Mouse (Mus musculus) limb, embryonic 10.5 days (tissue): ENCODE measurements around the gene Cldn2. TPM values are rescaled to one million over a fixed set of nuclear protein-coding genes. Genes with fewer than 3 reads are reported as not detected.

ENCODE experiments used
- DNase-seq: peaks from one replicate; pipeline ENCODE4 v3.0.0-alpha.2; 2017; ENCODE audit warnings: low spot score
- H3K27ac ChIP-seq: fragments of 300-500 bp; sonication (generic); 2 replicates; pipeline ENCODE4 v1.5.1; 2016; ENCODE audit warnings: mild to moderate bottlenecking
- H3K27me3 ChIP-seq: fragments of 300-500 bp; sonication (generic); 2 replicates; pipeline ENCODE4 v1.6.1; 2016; ENCODE audit warnings: low read depth, mild to moderate bottlenecking; ENCODE audit not compliant: poor library complexity, severe bottlenecking
- H3K36me3 ChIP-seq: fragments of 300-500 bp; sonication (generic); 2 replicates; pipeline ENCODE4 v1.6.1; 2016; ENCODE audit warnings: mild to moderate bottlenecking, moderate library complexity
- H3K4me1 ChIP-seq: fragments of 300-500 bp; sonication (generic); 2 replicates; pipeline ENCODE4 v1.6.1; 2016
- H3K4me3 ChIP-seq: fragments of 300-500 bp; sonication (generic); 2 replicates; pipeline ENCODE4 v1.5.1; 2016; ENCODE audit warnings: mild to moderate bottlenecking, moderate library complexity
- H3K9me3 ChIP-seq: fragments of 300-500 bp; sonication (generic); replicated peaks from 2 replicates; pipeline ENCODE4 v1.6.1; 2016; ENCODE audit warnings: mild to moderate bottlenecking
- WGBS: fragments of 180-500 bp; shearing (Covaris S2); methylation state at CpG from one replicate; pipeline ENCODE4 v1.1.7; 2016; 5-methylcytosine and 5-hydroxymethylcytosine counted together
- polyA plus RNA-seq: library from polyadenylated mRNA; unstranded; fragments of >200 nt; fragmentation: Nextera tagmentation; extraction: Ambion mirVana; gene quantifications from 2 replicates; pipeline ENCODE4 v1.2.1, GENCODE M21; 2016

Cldn2 gene
- polyA plus RNA-seq, 1 experiment from 2014 or later, result not detected

GRCm38 (mm10) chrX:139813299-139814002 lies 12.8 kb downstream of the Cldn2 start:
- no peak for DNase-seq
- Histone ChIP-seq H3K36me3 (no peaks in the 10 kb centered on the region), H3K9me3 (no peaks in the 10 kb centered on the region), H3K4me1 (no peaks in the 10 kb centered on the region), H3K27me3 (peaks cover 88% of the 10 kb centered on the region), H3K27ac (no peak overlapping the region), H3K4me3 (no peak overlapping the region)
- WGBS, result 85% methylated on average over 9 of the region's 9 CpGs

GRCm38 (mm10) chrX:139814018-139814635 lies 13.5 kb downstream of the Cldn2 start:
- H3K4me1 ChIP-seq, result no peaks in the 10 kb centered on the region
- H3K27me3 ChIP-seq, result peaks cover 88% of the 10 kb centered on the region
- 92% methylated on average over 8 of the region's 8 CpGs for WGBS

GRCm38 (mm10) chrX:139815201-139815600 lies 14.6 kb downstream of the Cldn2 start:
- Histone ChIP-seq H3K27ac (no peak overlapping the region), H3K36me3 (no peaks in the 10 kb centered on the region), H3K4me1 (no peaks in the 10 kb centered on the region), H3K4me3 (no peak overlapping the region), H3K27me3 (peaks cover 88% of the 10 kb centered on the region), H3K9me3 (no peaks in the 10 kb centered on the region)
- 83% methylated on average over 5 of the region's 5 CpGs for WGBS
- DNase-seq, result no peak

More at GRCm38 (mm10) chrX:139814018-139814635, 13.5 kb downstream of the Cldn2 start:
- H3K36me3 ChIP-seq, result no peaks in the 10 kb centered on the region
- H3K27ac ChIP-seq, result no peak overlapping the region
- DNase-seq, result no peak
- H3K9me3 ChIP-seq, result no peaks in the 10 kb centered on the region
- no peak overlapping the region for H3K4me3 ChIP-seq

DNA sequence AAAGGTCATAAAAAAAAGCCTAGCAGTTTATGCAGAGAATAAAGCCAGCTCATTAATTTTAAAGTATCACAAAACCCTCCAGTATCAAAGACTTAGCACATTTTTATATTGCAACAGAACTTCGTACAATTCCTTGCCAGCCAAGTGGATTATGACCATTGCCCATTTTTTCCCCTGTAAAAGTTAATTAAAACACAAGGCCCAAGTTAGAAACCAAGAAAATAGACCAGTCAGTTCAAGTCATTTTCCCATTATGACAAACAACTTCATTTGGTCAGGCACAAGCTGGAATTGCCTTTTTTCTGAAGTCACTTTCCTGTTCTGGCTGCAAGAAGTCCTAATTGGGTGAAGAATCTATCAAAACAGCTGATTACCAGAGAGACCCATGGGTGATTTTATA lies 24.8 kb downstream of the Cldn2 start:
- peaks cover 83% of the 10 kb centered on the region for H3K27me3 ChIP-seq
- 77% methylated on average over 1 of the region's 1 CpGs for WGBS

GRCm38 (mm10) chrX:139826926-139827325 lies 26.3 kb downstream of the Cldn2 start:
- H3K9me3 ChIP-seq, result no peaks in the 10 kb centered on the region
- H3K4me1 ChIP-seq, result no peaks in the 10 kb centered on the region
- H3K27me3 ChIP-seq, result peaks cover 74% of the 10 kb centered on the region
- H3K4me3 ChIP-seq, result no peak overlapping the region
- no peaks in the 10 kb centered on the region for H3K36me3 ChIP-seq
- WGBS, result 85% methylated on average over 4 of the region's 4 CpGs
- no peak overlapping the region for H3K27ac ChIP-seq
- no peak for DNase-seq

More for the DNA sequence above, 24.8 kb downstream of the Cldn2 start:
- no peaks in the 10 kb centered on the region for H3K9me3 ChIP-seq
- DNase-seq, result no peak
- H3K27ac ChIP-seq, result no peak overlapping the region
- H3K36me3 ChIP-seq, result no peaks in the 10 kb centered on the region
- H3K4me1 ChIP-seq, result no peaks in the 10 kb centered on the region
- no peak overlapping the region for H3K4me3 ChIP-seq

- H3K36me3 ChIP-seq, result no peaks in the 10 kb centered on the region
- no peaks in the 10 kb centered on the region for H3K9me3 ChIP-seq
- DNase-seq, result no peak
- no peak overlapping the region for H3K27ac ChIP-seq
- no peaks in the 10 kb centered on the region for H3K4me1 ChIP-seq
- peaks cover 58% of the 10 kb centered on the region for H3K27me3 ChIP-seq
- no peak overlapping the region for H3K4me3 ChIP-seq
- WGBS, result 95% methylated on average over 6 of the region's 6 CpGs
Observed at GRCm38 (mm10) chrX:139828363-139829092, 27.9 kb downstream of the Cldn2 start.

DNA sequence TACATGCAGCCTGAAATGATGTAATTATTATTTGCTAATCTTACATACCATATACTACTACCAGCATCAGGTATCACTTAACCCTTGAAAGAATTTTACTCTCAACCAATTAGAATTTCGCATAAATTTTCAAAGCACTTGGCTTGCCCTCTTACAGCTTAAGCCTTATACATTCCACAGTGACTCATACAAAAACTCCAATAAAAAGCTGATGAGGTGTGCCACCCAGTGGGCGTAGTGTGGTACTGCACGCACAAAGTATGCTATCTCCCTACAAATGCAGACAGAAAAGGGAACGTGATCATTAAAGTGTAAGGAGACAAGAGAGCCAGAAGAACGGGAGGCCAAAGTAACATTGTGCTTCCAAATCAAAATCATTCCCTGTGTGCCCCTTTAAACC lies 31.8 kb downstream of the Cldn2 start:
- peaks cover 53% of the 10 kb centered on the region for H3K27me3 ChIP-seq
- no peaks in the 10 kb centered on the region for H3K36me3 ChIP-seq
- 23% methylated on average over 5 of the region's 5 CpGs for WGBS
- peak; percentile 48 for DNase-seq
- no peak overlapping the region for H3K4me3 ChIP-seq
- no peaks in the 10 kb centered on the region for H3K9me3 ChIP-seq
- H3K27ac ChIP-seq, result no peak overlapping the region
- H3K4me1 ChIP-seq, result no peaks in the 10 kb centered on the region

DNA sequence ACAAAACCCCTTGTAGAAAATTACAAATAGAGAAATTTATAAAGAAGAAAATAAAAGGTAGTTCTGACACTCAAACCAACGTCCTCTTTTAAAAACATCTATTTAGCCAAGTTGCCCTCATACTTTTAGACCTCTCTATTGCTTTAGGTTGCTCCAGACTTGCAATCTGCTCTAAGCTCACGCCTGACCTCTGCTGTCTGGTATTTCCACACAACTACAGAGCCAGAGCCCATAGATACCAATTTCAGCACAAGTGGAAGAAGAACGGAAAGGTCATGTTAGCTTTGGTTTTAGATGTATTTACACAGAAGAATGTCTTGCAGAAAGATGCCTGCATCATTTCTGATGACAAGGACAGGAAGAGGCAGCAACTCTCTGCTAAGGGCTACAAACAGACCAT lies 38.4 kb downstream of the Cldn2 start:
- Histone ChIP-seq H3K27ac (no peak overlapping the region), H3K4me1 (no peaks in the 10 kb centered on the region), H3K9me3 (no peaks in the 10 kb centered on the region), H3K36me3 (no peaks in the 10 kb centered on the region), H3K27me3 (peaks cover 83% of the 10 kb centered on the region), H3K4me3 (no peak overlapping the region)
- 51% methylated on average over 3 of the region's 3 CpGs for WGBS
- no peak for DNase-seq

GRCm38 (mm10) chrX:139841091-139841490 lies 40.5 kb downstream of the Cldn2 start:
- Histone ChIP-seq H3K27me3 (peaks cover 77% of the 10 kb centered on the region), H3K27ac (no peak overlapping the region), H3K4me3 (no peak overlapping the region), H3K36me3 (no peaks in the 10 kb centered on the region), H3K4me1 (no peaks in the 10 kb centered on the region), H3K9me3 (no peaks in the 10 kb centered on the region)
- no peak for DNase-seq
- WGBS, result 88% methylated on average over 6 of the region's 6 CpGs

DNA sequence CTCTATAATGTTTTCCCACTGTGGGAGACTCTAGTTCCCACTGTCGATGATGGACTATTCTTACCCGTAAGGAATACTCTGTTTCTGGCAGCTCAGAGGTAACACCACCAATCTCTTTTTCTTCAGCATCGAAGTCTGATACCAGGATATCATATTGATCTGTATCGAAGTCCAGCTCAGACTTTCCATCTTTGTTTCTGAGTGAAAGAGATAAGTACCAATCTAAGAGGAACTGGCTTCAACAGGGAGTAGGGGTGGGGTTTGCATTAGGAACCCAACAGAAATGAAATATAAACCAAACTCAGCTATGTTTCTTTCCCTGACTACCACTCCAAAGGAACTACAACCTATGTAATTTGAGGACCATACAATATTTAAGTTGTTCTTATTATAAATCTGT lies 54.2 kb downstream of the Cldn2 start:
- Histone ChIP-seq H3K4me3 (no peak overlapping the region), H3K36me3 (no peaks in the 10 kb centered on the region), H3K27ac (no peak overlapping the region), H3K27me3 (peaks cover 43% of the 10 kb centered on the region), H3K9me3 (no peaks in the 10 kb centered on the region), H3K4me1 (no peaks in the 10 kb centered on the region)
- WGBS, result 88% methylated on average over 4 of the region's 4 CpGs
- DNase-seq, result no peak

GRCm38 (mm10) chrX:139859402-139859801 lies 58.8 kb downstream of the Cldn2 start:
- Histone ChIP-seq H3K4me3 (no peak overlapping the region), H3K4me1 (no peaks in the 10 kb centered on the region), H3K36me3 (no peaks in the 10 kb centered on the region), H3K27me3 (peaks cover 64% of the 10 kb centered on the region), H3K9me3 (no peaks in the 10 kb centered on the region), H3K27ac (no peak overlapping the region)
- DNase-seq, result no peak
- 88% methylated on average over 5 of the region's 5 CpGs for WGBS
